In the genomic region with DNA sequence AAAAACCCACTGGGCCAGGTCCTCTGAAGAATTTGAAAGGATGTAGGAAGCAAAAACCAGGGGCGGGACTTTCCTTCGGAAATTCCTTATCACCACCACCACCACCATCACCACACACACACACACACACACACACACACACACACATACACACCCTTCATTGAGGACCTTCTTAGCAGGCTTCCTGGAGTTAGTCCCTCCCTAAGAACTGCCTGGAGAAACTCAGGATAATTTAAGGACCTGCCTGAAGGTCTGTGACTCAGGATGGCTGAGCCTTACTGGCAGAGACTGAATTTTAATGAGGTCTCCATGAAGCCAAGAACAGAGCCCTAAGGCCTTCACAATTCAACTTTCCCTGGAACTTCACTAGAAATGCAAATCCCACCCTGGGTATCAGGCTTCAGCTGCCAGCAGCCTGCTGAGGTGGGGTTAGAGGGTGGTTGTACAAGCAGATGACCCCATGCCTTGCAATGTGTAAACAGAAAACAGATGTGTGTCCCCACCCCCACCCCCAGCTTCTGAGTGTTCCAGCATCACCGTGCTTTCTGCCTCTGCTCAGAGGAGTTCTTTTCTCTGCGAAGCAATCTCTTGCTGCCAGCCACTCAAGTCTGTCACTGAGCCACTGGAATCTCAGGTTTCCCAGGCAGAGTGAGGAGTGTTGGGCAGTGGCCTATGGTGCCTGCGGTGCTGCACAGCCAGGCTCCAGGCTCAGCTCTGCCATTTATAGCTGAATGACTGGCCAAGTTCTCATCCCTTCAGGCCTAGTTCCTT, we compare ENCODE assay signal across 9 mouse cellular contexts. TPM values are rescaled to one million over a fixed set of nuclear protein-coding genes. Genes with fewer than 3 reads are reported as not detected.
DNase-seq lines count a peak whose midpoint lies in the region; ATAC-seq and TF ChIP-seq lines count a peak whose summit lies in the region.
"Had no signal": no experiment of that assay in that cellular context is flagged by ENCODE, and none has a peak within 500 bp of the region (broad histone marks: within the 10 kb centered on the region; RNA-seq: fewer than 3 reads in every experiment).

No protein-coding gene starts in this region.

- H3K27ac ChIP-seq in heart, embryonic 12.5 days (ENCODE audit: poor library complexity, severe bottlenecking), result peak overlapping the region; percentile 84
- 0 out of 2 replicates have a peak overlapping the region, but pooled peaks have one; percentile 37 for H3K27ac ChIP-seq in neural tube, embryonic 15.5 days (replicated peaks)
- H3K27ac ChIP-seq: stomach, embryonic 15.5 days had no signal

- H3K9me3 ChIP-seq in heart, embryonic 12.5 days (replicated peaks), result 0 out of 2 replicates have a peak, but pooled peaks cover 6% of the 10 kb centered on the region
- no peaks in the 10 kb centered on the region for H3K9me3 ChIP-seq in neural tube, embryonic 15.5 days (replicated peaks)
- H3K9me3 ChIP-seq: stomach, embryonic 15.5 days had no signal

- no peaks in the 10 kb centered on the region for H3K27me3 ChIP-seq in Patski
- H3K27me3 ChIP-seq in heart, embryonic 12.5 days (replicated peaks), result no peaks in the 10 kb centered on the region
- no peaks in the 10 kb centered on the region for H3K27me3 ChIP-seq in neural tube, embryonic 15.5 days (replicated peaks)
- H3K27me3 ChIP-seq: stomach, embryonic 15.5 days had no signal

- CTCF ChIA-PET in Patski (lab: Charles Lee), result interaction anchor here (1.1 to 2.3 kb wide), 2 partner anchors 10 to 23 kb away, joined by 3 to 6 read pairs; no protein-coding TSS in a partner anchor

- WGBS in heart, embryonic 12.5 days, result 15% methylated on average over 5 of the region's 5 CpGs
- WGBS in neural tube, embryonic 15.5 days, result 29% methylated on average over 5 of the region's 5 CpGs

- no peaks in the 10 kb centered on the region for H3K36me3 ChIP-seq in heart, embryonic 12.5 days
- no peaks in the 10 kb centered on the region for H3K36me3 ChIP-seq in neural tube, embryonic 15.5 days
- H3K36me3 ChIP-seq: stomach, embryonic 15.5 days had no signal

- POLR2A ChIA-PET in Patski (lab: Charles Lee), result interaction anchor here (0.6 kb wide), 1 partner anchor 33 kb away, joined by 4 read pairs; no protein-coding TSS in a partner anchor

- no peak overlapping the region for H3K4me2 ChIP-seq in heart, embryonic 12.5 days
- no peak overlapping the region for H3K4me2 ChIP-seq in neural tube, embryonic 15.5 days
- H3K4me2 ChIP-seq: stomach, embryonic 15.5 days had no signal

- H3K9ac ChIP-seq in heart, embryonic 12.5 days, result no peak overlapping the region
- H3K9ac ChIP-seq in neural tube, embryonic 15.5 days (replicated peaks), result no peak overlapping the region
- H3K9ac ChIP-seq: stomach, embryonic 15.5 days had no signal

- H3K4me3 ChIP-seq in heart, embryonic 12.5 days, result no peak overlapping the region
- no peak overlapping the region for H3K4me3 ChIP-seq in neural tube, embryonic 15.5 days (replicated peaks)
- H3K4me3 ChIP-seq: stomach, embryonic 15.5 days had no signal

- peak; percentile 44 for DNase-seq in Patski (ENCODE audit: low read depth, low spot score)
- peak; percentile 51 for DNase-seq in embryo, embryonic 11.5 days (ENCODE audit: low read depth, low spot score)
- DNase-seq in kidney, postnatal 4 days, result peak; percentile 32 to 60
- no peak for DNase-seq in adrenal gland, postnatal 10 days
- no peak for DNase-seq in layer of hippocampus, postnatal 10 days (ENCODE audit: low spot score in 2 of 2)

- peaks cover 38% of the 10 kb centered on the region for H3K4me1 ChIP-seq in heart, embryonic 12.5 days (replicated peaks)
- peaks cover 18% of the 10 kb centered on the region for H3K4me1 ChIP-seq in neural tube, embryonic 15.5 days

- peak; percentile 56 for ATAC-seq in Patski
- ATAC-seq in heart, embryonic 12.5 days (ENCODE audit: insufficient number of reproducible peaks, low FRiP score), result peak; percentile 69
- no peak for ATAC-seq in neural tube, embryonic 15.5 days (ENCODE audit: low FRiP score)
- no peak for ATAC-seq in inflammation-experienced regulatory T-cells, adult 6 months

- no peak for TF ChIP-seq CTCF in Patski (IDR thresholded peaks at IDR 0.05)

- in situ Hi-C loops in Patski (cut with MboI; ENCODE audit: low pct_unique_long_range_greater_than_20kb), result no loop called here

RNA-seq across cellular contexts. Expression of gene Amotl1, which starts 2.4 kb away (rescaled TPM):
- 44.1 TPM for polyA plus RNA-seq in Patski (2021)
- 20.5 and 20.6 TPM in 2 replicates for polyA plus RNA-seq in heart, embryonic 12.5 days (2016; fragmentation: Nextera tagmentation; extraction: Ambion mirVana)
- 6.8 and 9.3 TPM in 2 replicates for polyA plus RNA-seq in neural tube, embryonic 15.5 days (2015; fragmentation: Nextera tagmentation; extraction: Ambion mirVana)
- under 1 TPM in 2 of 3 experiments, not detected in 1; 0.04 to 0.72 TPM for polyA plus RNA-seq in inflammation-experienced regulatory T-cells, adult 6 months (2017; shearing (Covaris generic))
- 10 to 100 TPM; 40.7 to 60.7 TPM for total RNA-seq in adrenal gland, postnatal 10 days (2021)
- total RNA-seq in layer of hippocampus, postnatal 10 days (2021), result 10 to 100 TPM; 16.3 to 20.0 TPM

Comparison
In these comparisons a context has a peak if more than half of its experiments do, and no peak if none do; other contexts are left out.
1. ATAC-seq: peak in Patski (single experiment) and heart, embryonic 12.5 days (single experiment); none in neural tube, embryonic 15.5 days (single experiment) and inflammation-experienced regulatory T-cells, adult 6 months (single experiment).
2. DNase-seq: peak in Patski (single experiment), embryo, embryonic 11.5 days (single experiment) and kidney, postnatal 4 days (2 of 2); none in adrenal gland, postnatal 10 days (single experiment) and layer of hippocampus, postnatal 10 days (0 of 2).